Mouse (Mus musculus) B cell, adult 67 days (primary cell): ENCODE measurements around the gene Rufy3. TPM values are rescaled to one million over a fixed set of nuclear protein-coding genes. Genes with fewer than 3 reads are reported as not detected.

Experiments
- total RNA-seq, 2 experiments: library from RNA; stranded (reverse); gene quantifications; 4 replicates each; pipeline ENCODE4 v1.2.4; 2023

Rufy3 gene
- 10 to 100 TPM; 31.2 to 38.9 TPM for total RNA-seq

DNA sequence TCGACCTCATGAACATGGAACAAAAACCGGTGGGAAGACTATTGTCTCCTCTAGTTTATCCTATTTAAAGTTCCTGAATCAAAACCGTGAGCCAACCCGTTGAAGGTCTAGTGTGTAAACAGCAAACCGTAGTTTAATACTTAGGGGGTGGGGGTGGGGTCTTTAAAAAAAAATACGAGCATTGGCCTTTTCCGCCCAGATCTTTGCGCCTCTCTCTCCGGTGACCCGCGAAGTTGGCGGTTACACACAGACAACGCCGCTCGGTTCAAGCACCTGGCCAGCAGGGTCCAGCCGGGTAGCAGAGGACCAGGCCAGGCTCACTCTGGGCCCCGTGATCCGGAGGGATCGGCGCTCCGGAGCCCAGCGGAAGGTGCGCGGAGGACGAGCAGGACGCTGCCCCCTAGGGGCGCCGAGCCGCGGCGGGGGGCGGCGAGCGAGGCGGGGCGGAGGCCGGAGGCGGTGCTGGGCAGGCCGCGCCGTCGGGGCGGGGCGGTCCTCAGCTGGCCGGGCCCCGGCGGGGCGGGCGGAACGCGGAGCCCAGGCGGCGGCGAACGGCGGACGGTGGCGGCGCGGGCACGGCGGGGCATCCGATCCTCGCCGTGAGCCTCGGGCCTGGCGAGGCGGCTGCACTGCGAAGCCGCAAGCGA lies at the start of gene Rufy3:
Gene Rufy3, plus strand, starts transcription at position 540 of the 647 bp plus-strand sequence.

DNA sequence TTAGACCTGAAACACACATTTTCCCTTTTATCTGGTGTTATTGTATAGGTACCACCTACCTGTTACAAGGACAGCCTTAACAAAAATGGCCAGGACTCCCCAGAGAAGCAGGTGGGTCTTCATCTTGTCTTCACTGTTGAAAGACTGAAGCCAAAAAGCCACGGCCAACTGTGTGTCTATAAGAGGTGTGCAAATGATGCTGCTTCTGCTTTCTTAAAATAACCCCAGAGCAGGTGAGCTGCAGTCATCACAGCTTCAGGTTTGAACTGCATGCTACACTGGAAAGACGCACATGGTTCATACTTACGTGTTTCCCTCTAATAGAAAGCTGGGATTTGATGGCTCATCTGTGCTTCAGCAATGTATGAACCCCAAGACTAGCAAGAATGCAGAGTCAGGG lies 37.2 kb upstream of the Rufy3 start, which contains the start of gene Jchain:
Gene Jchain, minus strand, starts transcription at position 235 of the 400 bp plus-strand sequence.

DNA sequence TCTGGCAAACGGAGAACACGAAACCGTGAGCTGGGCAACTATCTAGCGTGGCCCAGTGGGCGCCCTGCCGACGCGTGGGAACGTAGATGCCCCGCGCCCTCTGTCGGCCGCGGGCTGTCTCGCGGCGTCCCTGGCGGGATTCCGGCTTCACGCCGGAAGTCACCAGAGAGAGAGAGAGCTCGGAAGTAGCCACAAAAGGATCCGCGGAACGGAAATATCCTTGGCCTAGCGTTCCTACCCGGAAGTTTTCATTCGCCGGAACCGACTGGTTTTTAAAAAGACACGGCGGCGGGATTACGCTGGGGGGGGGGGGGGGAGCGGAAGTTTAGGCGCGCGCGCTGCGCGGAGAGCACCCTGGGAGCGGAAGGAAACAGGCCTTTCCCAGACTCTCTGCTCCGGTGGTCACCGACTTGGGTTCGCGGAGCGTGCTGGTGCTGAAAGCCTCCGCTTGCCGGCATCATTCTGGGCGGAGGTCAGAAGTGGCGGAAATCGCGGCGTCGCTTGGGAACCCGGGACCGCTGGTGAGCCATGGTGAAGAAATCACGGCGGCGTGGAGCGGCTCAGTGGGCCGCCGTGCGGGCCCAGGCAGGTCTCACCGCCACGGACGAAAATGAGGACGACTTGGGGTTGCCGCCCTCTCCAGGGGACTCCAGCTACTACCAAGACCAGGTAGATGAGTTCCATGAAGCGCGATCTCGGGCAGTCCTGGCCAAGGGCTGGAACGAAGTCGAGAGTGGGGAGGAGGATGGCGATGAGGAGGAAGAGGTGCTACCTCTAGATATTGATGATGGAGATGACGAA lies 10.6 kb upstream of the Rufy3 start, which contains the start of gene Utp3:
Gene Utp3, plus strand, starts transcription at position 377 of the 801 bp plus-strand sequence.

DNA sequence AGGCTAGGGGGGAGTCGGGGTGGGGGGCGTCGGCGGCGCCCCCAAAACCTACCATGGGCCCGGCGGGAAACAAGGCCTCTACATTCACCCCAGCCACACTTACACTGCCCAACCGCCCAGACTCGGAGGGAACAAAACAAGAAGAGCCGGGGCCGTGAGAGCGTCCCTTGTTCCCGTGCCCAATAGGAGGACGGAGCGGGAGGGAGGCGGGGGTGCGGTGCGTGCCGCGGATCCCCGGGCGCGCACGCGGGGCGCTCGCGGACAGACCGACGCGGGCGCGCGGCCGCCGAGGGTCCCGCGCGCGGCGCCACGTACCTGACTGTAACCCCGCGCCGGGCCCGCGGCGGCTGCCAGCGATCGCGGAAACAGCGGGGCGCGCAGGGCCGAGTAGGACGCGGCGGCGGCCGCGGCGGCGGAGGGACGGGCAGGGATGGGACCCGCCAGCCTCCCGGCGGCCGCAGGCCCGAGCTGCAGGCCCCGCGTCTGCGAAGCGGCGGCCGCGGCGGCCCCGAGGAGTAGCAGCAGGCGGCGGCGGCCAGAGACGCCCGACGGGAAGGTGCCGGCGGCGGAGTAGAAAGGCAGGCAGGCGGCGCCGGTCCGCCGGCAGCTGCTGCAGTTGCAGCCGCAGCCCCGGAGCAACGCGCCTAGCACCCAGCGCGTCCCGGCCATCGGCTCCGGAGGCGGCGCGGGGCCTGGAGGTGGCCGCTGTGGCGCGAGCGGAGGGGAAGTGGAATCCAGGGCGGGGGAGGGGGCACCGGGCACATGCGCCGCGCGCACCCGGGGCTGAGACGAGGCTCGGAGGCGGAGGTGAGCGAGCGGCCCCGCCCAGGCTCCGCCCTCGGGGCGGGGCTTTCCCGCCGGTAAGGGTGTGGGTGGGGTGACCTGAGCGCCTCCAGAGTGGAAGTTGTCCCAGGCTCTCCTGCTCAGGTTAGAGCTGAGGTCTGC lies 110.9 kb downstream of the Rufy3 start, which contains the start of gene Grsf1:
Gene Grsf1, minus strand, starts transcription at position 729 of the 945 bp plus-strand sequence.

Other genes starting within 250 kb of the Rufy3 start
- not detected for gene Prol1, start 247.7 kb upstream of the Rufy3 start, total RNA-seq
- not detected for gene Amtn, start 188.9 kb upstream of the Rufy3 start, total RNA-seq
- not detected for gene Ambn, start 109.0 kb upstream of the Rufy3 start, total RNA-seq
- gene Enam, start 77.1 kb upstream of the Rufy3 start, total RNA-seq: not detected
- gene Jchain, start 37.1 kb upstream of the Rufy3 start, total RNA-seq: 10 to 100 TPM; 50.1 to 63.4 TPM
- 10 to 100 TPM; 33.7 to 39.3 TPM for gene Utp3, start 10.6 kb upstream of the Rufy3 start, total RNA-seq
- 10 to 100 TPM; 54.7 to 56.4 TPM for gene Grsf1, start 111.1 kb downstream of the Rufy3 start, total RNA-seq
- gene Mob1b, start 155.8 kb downstream of the Rufy3 start, total RNA-seq: 10 to 100 TPM; 19.7 to 23.5 TPM
- 10 to 100 TPM; 23.8 to 31.4 TPM for gene Dck, start 200.0 kb downstream of the Rufy3 start, total RNA-seq